Mouse (Mus musculus): ENCODE data around the gene Slc4a5.

GRCm38 (mm10) chr6:83237123-83237522, 17.5 kb downstream of the Slc4a5 start:
- TF ChIP-seq CTCF (IDR thresholded peaks at IDR 0.05; ENCODE audit: low read depth) (no peak), EP300 (IDR thresholded peaks at IDR 0.05; ENCODE audit: low read depth) (no peak)
